Mouse (Mus musculus) CD4-positive, CD25-positive, alpha-beta regulatory T cell, adult 2 months (primary cell): ENCODE measurements around the gene Gm10135.
A peak's percentile ranks its signal among the peaks of the same experiment; 100 is the strongest.
"Not testable (repeated sequence)": the region's sequence is repeated elsewhere in the genome, so short reads cannot be mapped to it uniquely, and the experiment has no call there.

ENCODE experiments used
- DNase-seq: peaks from one replicate; pipeline ENCODE4 v3.0.0-alpha.2; 2012; ENCODE audit warnings: low read depth, low spot score

Gene Gm10135

DNA sequence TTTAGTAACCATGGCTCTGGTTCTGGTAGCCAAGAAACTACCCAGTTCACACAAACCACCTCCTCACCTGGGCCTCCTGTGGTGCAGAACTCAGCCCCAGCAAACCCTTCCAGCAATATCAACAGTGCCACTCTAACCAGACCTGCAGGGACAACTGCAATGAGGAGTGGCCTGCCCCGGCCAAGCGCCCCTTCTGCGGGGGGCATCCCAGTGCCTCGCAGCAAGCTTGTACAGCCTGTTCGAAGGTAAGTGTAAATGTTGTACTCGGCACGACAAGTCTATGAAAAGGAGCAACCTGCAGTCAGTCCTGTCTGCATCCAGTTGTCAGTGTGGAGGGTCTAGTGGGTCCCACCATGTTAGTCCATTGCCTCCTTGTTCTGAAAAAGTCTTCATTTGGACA, at the start of gene Gm10135:
Gene Gm10135, minus strand, starts transcription at position 101 of the 400 bp plus-strand sequence.
- no peak for DNase-seq

DNA sequence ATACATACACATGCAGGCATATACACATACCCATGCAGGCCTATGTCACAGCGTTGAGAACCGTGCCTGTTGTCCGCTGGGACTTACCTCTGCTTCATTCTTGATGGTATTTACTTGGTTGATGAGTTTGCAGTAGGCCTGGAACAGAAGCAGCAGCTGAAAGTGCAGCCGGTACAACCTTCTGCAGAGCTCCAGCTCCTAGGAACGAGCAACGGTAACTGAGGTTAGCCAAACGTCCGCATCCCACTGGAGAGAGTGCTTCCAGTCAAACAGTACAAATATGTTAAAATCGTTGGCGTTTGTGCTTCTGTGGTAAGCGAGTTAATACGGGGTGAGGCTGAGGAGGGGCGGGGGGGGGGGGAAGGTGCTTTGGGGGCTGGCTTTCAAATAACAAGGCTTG, 49.3 kb upstream of the Gm10135 start:
- DNase-seq = no peak

DNA sequence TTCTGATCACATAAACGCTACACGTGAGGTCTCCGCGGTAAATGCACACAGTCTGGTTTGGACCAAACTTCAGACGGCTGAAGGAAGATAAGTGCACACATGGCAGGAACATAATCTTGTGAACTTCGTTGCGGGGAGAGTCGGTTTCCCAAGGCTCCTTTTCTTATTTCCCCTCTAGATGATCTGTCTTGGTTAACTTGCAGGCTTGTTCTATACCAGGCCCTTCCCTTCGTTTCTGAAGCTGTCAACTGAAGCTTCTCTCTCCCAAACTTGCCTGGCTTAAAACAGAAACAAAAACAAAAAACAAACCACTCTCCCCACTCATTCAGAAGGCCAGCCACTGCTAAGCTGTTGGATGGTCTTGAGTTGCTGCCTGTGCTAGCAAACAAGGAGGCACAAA, 40.2 kb upstream of the Gm10135 start:
- DNase-seq = no peak

DNA sequence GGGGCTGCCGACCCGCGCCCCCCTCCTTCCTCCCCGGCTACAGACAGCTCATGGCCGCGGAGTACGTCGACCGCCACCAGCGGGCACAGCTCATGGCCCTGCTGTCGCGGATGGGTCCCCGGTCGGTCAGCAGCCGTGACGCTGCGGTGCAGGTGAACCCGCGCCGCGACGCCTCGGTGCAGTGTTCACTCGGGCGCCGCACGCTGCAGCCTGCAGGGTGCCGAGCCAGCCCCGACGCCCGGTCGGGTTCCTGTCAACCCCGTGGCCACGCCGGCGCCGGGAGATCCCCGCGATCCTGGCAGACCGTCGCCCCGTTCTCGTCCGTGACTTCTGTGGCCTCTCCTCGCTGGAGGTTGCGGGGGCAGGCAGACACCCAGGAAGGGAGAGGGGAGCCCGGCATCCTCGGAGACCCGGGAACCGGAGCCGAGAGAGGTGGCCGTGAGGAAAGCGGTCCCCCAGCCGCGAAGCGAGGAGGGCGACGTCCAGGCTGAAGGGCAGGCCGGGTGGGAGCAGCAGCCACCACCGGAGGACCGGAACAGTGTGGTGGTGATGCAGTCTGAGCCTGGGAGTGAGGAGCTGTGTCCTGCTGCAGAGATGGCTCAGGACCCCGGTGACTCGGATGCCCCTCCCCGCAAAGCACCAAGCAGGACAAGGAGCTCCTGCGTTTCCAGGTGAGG, 39.2 kb upstream of the Gm10135 start:
- peak; percentile 6 for DNase-seq

DNA sequence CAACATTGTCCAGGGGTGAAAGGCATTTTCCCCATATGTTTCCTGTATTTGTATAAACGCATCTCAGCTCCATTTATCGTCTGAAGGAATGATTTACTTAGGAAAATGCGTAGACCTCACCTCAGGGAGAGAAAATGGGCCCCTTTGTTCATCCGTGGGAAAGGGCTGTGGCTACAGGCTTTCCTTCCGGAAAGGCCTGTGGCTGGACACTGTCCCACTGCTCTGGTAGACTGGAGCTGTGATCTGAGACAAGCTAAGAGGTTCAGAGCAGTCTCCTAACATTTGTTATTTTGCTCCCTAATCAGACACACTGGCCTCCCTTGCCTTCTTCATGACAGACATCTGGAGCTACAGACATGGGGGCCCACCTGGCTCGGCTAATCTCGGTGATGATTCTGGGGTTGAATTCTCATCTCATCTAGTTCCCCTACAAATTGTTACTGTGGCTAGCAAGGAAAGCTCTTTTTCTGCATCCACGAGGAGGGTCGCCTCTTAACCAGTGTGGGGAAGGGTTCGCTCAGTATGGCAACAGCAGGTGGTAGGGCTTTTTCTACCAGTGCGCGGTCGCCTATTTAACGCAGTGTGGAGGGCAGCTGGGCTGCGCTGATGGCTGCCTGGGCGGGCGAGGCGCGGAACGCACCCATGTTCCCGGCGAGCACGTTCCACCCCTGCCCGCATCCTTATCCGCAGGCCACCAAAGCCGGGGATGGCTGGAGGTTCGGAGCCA, 38.5 kb upstream of the Gm10135 start:
- not testable (repeated sequence) for DNase-seq

DNA sequence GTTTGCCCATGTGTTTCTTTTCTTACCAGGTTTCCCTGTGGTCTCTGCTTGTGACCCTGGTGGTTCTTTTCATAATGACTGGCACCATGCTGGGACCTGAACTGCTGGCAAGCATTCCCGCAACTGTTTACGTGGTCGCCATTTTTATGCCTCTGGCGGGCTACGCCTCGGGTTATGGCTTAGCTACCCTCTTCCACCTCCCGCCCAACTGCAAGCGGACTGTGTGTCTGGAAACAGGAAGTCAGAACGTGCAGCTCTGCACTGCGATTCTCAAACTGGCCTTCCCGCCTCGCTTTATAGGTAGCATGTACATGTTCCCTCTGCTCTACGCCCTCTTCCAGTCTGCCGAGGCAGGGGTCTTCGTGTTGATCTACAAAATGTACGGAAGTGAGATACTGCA, 37.3 kb upstream of the Gm10135 start:
- DNase-seq = not testable (repeated sequence)

DNA sequence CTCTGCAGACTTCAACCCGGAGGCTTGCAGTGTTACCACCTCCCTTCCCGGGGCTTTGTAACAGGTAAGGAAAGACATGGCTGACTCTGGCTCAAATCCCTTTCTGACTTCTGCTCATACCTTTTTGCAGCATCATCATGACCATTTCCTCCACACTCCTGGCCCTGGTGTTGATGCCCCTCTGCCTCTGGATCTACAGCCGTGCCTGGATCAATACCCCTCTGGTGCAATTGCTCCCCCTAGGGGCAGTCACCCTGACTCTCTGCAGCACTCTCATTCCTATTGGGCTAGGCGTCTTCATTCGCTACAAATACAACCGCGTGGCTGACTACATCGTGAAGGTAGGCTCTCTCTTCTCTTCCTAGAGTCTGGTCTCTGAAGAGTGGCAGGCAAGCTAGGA, 33.7 kb upstream of the Gm10135 start:
- DNase-seq = peak; percentile 44

DNA sequence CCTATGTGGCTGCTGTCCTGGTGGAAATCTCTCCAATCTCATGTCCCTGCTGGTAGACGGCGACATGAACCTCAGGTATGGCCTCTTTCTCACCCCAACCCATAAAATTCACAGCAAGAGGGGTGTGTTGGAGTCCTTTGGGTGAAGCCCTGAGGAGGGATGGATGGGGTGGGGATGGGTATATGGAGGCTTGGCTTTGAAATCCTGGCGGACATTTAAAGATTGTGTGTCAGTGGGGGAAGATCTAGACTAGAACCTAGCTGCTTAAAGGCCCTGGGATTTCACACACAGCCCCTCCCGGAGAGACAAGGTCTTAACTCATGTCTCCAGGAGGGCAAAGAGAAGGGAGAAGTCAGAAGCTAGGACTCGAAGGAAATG, 33.1 kb upstream of the Gm10135 start:
- DNase-seq = no peak

DNA sequence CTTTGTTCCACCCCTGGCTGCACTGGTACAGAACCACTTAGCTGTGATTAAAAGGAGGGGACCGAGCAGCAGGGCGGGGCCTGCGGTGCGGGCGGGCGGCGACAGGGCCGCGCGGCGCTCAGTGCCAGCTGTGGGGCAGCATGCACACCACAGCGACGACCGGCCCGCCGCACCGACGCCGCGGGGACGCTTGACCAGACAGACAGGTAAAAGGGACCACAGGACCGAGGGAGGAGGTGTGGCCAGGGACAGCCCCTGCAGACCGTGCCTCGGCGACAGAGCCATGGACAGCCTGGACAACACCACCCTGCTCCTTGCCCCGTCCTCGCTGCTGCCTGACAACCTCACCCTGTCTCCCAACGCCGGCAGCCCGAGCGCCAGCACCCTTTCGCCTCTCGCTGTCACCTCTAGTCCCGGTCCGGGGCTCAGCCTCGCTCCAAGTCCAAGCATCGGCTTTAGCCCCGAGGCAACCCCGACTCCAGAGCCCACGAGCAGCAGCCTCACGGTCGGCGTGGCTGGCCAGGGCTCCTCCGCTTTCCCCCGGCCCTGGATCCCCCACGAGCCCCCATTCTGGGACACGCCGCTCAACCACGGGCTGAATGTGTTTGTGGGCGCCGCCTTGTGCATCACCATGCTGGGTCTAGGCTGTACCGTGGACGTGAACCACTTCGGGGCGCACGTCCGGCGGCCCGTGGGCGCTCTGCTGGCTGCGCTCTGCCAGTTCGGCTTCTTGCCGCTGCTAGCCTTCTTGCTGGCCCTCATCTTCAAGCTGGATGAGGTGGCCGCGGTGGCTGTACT, 32.5 kb upstream of the Gm10135 start, which contains the start of gene Slc10a4:
Gene Slc10a4, plus strand, starts transcription at position 100 of the 798 bp plus-strand sequence.
- peak; percentile 12 for DNase-seq

DNA sequence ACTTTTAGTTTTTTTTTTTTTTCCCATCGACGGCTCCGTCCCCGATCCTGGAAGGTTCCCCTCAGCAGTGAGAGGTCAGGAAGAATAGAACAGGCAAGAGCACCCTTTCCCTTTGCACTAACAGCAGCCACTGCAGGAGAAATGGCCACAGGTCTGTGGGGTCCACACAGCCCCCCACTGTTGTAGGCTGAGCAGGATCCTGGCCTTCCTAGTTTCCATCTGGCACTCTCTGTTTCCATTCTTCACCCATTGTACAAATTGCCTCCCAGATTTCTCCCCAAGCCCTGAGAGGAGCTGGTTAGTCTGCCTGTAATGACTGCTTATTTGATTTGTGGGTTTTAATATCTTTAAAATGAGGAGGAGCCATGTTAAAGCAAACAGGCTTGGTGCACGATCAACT, 29.5 kb upstream of the Gm10135 start:
- DNase-seq = no peak

DNA sequence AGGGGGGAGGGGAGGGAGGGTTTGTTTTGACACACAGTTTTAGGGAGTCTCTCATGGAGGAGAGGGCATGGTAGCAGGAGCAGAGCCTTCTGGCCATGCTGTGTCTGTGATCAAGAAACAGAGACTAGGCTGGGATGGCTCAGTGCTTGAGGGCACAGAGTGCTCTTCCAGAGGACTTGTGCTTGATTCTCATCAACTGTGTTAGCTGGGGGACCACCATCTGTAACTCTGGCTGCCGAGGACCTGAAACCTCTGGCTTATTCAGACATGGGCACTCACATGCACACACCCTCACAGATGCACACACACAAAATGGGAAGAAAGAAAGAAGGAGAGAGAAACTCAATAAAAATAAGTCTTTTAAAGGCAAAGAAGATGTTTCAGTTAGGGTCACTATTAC, 24.0 kb upstream of the Gm10135 start:
- not testable (repeated sequence) for DNase-seq

DNA sequence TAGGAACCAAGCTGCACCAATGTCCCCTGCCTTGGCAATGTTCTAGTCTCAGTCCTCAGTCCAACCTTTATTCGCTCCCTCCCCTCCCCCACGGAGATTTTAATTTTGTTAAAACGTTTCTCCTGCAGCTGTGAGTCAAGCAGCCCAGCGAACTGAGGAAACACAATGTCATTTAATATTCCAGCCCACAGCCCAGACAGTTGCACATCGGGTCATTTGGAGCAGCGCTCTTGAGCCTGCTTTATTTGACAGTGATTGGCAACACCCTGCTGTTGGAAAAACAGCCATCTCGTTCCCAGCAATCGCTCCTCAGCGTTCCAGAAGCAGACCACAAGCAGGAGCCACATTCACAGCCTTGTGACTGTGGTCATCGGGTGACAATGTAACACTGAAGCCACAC, 20.9 kb upstream of the Gm10135 start:
- DNase-seq = no peak

DNA sequence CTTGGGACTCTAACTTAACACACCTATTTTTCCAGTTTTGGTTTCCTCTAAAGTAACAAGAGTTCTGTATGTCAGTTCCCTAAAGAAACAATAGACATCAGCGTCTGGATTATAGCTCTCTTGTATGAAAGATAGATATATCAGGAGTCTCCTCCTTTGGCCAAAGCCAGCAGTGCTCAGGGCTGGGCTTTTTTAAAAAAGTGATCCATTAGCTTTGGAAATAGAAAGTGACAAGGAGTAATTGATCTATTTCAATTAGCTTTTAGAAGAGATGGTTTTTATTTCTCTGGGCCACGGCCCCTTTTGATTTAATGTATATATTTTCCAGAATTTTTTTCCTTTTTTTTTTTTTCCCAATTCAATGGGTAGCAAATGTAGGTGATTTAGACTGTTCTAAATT, 20.4 kb upstream of the Gm10135 start:
- no peak for DNase-seq

DNA sequence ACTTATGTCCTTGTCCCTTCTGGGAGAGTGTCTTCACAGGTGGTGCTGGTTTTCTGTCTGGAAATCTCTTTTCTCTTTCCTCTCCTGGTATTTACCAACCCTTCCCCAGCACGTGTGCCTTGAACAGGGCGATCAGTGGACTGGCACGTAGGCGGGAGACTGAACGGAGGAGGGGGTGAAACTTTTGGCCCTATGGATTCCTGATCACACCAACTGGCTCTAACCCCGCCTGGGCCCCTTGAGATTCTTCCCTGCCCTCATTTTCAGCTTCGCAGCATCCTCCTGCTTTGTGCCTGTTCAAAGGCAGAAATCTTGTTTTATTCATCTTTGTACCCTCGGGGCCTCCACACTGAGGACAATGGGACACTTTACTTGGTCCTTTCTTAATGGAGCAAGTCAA, 19.9 kb upstream of the Gm10135 start:
- DNase-seq = no peak

DNA sequence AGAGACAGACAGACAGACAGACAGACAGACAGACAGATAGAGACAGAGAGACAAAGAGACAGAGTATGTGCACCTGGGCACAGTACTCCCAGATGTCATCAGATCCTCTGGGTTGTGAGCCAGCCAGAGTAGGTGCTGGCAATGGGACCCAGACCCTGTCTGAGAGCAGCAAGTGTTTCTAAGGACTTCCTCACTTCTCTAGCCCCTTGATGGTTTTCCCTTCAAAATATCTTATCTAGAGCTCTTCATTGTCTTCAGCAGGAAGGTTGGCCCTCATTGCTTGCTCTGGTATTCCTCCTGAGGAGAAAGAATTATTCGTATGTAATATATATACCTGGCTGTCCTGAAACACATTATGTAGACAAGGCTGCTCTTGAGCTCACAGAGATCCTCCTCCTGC, 18.0 kb upstream of the Gm10135 start:
- no peak for DNase-seq

DNA sequence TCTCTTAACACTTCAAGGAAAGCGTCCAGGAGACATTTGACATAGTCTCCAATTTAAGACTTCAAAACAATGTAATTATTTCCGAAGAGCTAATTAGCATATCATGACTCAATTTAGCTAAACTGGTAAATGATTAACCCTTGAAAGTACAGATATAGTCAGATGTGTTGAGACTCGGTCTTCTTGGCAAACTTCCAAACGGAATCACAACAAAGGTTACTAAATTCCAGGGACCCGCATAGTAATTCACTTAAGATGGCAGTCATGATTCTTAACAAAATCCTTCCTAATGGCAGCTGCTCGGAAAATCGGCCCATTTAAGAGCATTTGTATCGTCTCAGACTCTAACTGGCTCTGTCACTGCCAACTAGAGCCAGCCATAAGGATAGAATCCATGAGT, 15.3 kb upstream of the Gm10135 start:
- no peak for DNase-seq

DNA sequence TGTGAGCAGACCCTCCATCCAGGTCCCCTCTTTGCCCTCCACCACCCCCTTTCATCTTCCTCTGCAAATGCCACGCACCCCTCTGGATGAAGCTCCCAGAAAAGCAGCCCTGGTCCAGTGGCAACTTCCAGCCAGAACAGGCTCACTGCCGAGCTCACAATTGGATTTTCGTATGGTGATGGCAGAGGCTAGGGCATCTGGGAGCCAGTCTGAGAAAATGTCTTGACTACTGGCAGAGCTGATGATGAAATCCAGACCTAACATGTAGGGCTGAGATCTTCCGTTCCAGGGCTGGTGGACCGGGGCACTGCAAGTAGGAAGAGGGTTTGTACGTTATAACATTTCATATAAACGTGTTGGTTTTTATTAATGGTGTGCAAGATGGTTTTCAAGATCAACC, 13.3 kb upstream of the Gm10135 start:
- no peak for DNase-seq

DNA sequence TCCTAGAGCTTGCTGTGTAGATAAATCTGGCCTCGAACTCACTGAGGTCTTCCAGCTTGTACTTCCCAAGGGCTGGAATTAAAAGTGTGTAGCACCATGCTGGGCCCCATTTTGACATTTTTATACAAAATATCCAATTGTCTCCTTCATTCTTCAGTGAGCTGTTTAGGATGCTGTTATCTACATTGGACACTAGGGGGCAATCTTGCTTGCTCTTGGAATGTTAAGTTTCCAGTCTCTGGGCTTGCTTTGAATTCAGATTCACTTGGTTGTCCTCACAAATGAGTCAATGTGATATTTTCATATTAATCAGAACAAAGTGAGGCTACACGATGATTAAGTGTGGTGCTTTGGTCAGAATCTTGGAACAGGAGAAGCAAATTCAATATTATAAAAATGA, 9.6 kb upstream of the Gm10135 start:
- DNase-seq = peak; percentile 65

DNA sequence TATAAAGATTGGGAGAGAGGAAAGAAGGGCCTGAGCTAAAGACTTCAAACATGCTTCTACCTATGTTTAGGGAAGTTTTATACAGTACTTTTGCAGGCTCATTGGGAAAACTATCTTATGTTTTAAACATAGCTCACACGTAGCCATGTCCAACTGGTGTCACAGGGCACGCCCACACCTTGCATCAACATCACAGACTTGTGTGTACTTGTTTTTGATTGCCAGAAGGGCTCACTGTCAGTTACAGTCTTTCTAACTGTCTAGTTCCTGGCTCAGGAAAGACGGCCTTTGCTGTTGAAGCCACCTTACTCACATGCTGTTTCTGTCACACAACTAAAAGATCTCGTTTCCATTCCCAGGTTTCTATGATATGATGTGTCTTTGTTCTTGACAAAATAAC, 2.0 kb upstream of the Gm10135 start:
- no peak for DNase-seq

DNA sequence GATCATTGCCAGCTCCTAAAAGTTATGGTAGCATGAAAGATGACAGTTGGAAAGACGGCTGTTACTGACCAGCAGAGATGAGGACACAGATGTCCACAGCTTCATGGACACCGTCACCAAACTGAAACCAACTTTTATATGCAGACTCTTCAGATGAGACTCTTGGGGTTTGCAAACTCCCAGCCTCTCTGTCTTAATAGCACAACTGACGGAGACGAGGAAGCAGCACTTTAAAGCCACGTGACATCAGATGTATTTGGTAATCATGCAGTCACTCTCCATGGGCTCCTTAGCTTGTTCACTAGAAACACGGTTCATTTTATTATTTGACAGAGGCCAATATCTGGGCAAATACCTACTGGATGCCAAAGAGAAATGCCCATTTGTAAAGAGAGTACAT, 1.5 kb upstream of the Gm10135 start:
- DNase-seq = no peak

DNA sequence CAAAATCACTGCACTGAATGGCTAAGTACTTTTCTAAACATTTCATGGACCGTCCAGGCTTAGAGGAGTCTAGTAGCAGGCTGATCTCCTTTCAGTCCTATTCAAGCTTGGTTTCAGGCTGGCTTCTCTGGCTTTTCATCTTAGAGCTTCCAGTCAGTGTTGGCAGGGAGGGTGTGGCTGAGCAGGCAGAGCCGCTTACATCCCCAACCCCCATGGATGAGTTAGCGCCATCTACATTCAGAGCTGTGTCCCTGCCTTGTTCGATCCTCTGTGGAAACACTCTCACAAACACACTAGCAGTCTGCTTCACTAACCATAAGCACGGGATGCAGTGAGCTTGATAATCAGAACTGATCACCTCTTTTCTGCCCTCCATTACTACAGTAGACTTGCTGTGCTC, 1.6 kb downstream of the Gm10135 start:
- DNase-seq = no peak

DNA sequence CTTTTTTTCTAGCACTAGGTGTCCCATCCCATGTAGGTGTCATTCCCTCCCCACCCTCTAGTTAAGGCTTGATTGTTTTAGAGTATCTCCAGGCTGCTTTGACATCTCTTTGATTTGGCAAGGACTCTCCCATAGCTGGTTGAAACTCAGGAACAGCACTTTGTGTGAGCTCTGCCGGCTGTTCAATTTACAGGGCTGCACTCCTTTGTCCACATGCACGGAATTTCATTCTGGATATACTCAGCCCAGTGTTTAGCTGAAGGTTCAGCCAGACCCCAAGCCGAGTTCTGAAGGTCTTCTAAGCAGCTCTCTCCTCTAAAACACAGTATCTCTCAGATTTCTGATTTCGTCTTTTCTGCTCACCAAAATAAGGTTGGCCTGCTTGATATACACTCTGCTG, 2.1 kb downstream of the Gm10135 start:
- DNase-seq = no peak

DNA sequence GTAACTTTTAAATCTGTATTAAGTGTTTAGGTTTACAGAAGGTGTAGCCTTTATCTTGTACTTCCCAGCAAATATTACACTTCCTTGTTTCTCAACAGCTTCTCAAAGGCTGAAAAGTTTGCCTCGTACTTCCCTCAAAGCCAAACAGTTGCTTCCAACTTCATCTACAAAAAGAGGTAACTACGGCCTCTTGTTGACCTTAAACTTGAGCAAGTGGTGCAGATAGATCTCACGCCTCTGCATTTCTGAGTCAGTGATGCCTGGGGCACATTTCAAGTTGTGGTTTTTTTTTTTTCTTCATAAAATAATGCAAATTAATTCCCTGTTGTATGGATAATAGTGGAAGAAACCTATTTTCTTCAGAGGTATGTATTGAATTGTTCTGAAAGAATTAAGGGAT, 8.8 kb downstream of the Gm10135 start:
- no peak for DNase-seq
